Mouse (Mus musculus) thymus, postnatal 4 days (tissue): Measurements from ENCODE around the gene Robo4.

ENCODE experiments used
- DNase-seq: peaks from one replicate; pipeline ENCODE4 v3.0.0; 2021

Gene Robo4

GRCm38 (mm10) chr9:37401802-37402201, at the start of gene Robo4:
Gene Robo4, plus strand, starts transcription at chr9:37401897.
- no peak for DNase-seq

- no peak for DNase-seq
Measured at GRCm38 (mm10) chr9:37354485-37354884, 47.2 kb upstream of the Robo4 start.

- DNase-seq: no peak
Measured at GRCm38 (mm10) chr9:37358713-37359330, 42.9 kb upstream of the Robo4 start.

GRCm38 (mm10) chr9:37359331-37360220, 42.1 kb upstream of the Robo4 start:
- DNase-seq: no peak

GRCm38 (mm10) chr9:37362084-37362483, 39.6 kb upstream of the Robo4 start:
- no peak for DNase-seq

GRCm38 (mm10) chr9:37362881-37363280, 38.8 kb upstream of the Robo4 start:
- no peak for DNase-seq

- DNase-seq: no peak
Measured at GRCm38 (mm10) chr9:37363551-37363950, 38.1 kb upstream of the Robo4 start.

GRCm38 (mm10) chr9:37364392-37364791, 37.3 kb upstream of the Robo4 start:
- DNase-seq: no peak

- no peak for DNase-seq
Measured at GRCm38 (mm10) chr9:37365706-37366105, 36.0 kb upstream of the Robo4 start.

GRCm38 (mm10) chr9:37367301-37368080, 34.2 kb upstream of the Robo4 start, which contains the start of gene Hepacam:
Gene Hepacam, plus strand, starts transcription at chr9:37367351.
- no peak for DNase-seq

GRCm38 (mm10) chr9:37368081-37368830, 33.4 kb upstream of the Robo4 start:
- no peak for DNase-seq

GRCm38 (mm10) chr9:37368860-37369259, 32.8 kb upstream of the Robo4 start:
- DNase-seq: no peak

GRCm38 (mm10) chr9:37371232-37371801, 30.4 kb upstream of the Robo4 start:
- no peak for DNase-seq

- no peak for DNase-seq
Measured at GRCm38 (mm10) chr9:37375718-37376117, 26.0 kb upstream of the Robo4 start.

GRCm38 (mm10) chr9:37383161-37383560, 18.5 kb upstream of the Robo4 start:
- no peak for DNase-seq

- DNase-seq: peak; percentile 10
Measured at GRCm38 (mm10) chr9:37384284-37385182, 17.2 kb upstream of the Robo4 start.

GRCm38 (mm10) chr9:37390891-37391290, 10.8 kb upstream of the Robo4 start:
- no peak for DNase-seq

- no peak for DNase-seq
Measured at GRCm38 (mm10) chr9:37392071-37392470, 9.6 kb upstream of the Robo4 start.

- DNase-seq: no peak
Measured at GRCm38 (mm10) chr9:37393482-37394131, 8.1 kb upstream of the Robo4 start.

- no peak for DNase-seq
Measured at GRCm38 (mm10) chr9:37400585-37400984, 1.1 kb upstream of the Robo4 start.

- no peak for DNase-seq
Measured at GRCm38 (mm10) chr9:37402501-37402900, 804 bp downstream of the Robo4 start.
